Mouse (Mus musculus): ENCODE results near the gene Wnt3a. TPM values are rescaled to one million over a fixed set of nuclear protein-coding genes. Genes with fewer than 3 reads are reported as not detected.

The Wnt3a gene
- total and polyA plus RNA-seq, 3 experiments: not detected

- TF ChIP-seq ZKSCAN1 (IDR thresholded peaks at IDR 0.05; ENCODE audit: low read depth, low read length): no peak
- Histone ChIP-seq H3K36me3 (ENCODE audit: control insufficient read depth in 1 of 2, insufficient read depth in 2 of 2, low read length in 2 of 2) (no peaks in the 10 kb centered on the region), H3K27me3 (ENCODE audit: control insufficient read depth in 1 of 2, insufficient read depth in 2 of 2, low read length in 2 of 2) (peaks cover 11% of the 10 kb centered on the region in 2 experiments), H3K79me2 (ENCODE audit: control insufficient read depth, insufficient read depth, low read length, poor library complexity) (no peaks in the 10 kb centered on the region), H3K9ac (ENCODE audit: control insufficient read depth, low read depth, low read length, poor library complexity, severe bottlenecking) (no peak overlapping the region), H3K4me1 (ENCODE audit: control insufficient read depth in 1 of 2, insufficient read depth in 2 of 2, low read length in 2 of 2) (no peaks in the 10 kb centered on the region), H3K4me3 (ENCODE audit: control insufficient read depth in 1 of 2, insufficient read depth in 1 of 2, low read depth in 2 of 2, low read length in 2 of 2) (no peak overlapping the region), H3K27ac (ENCODE audit: control insufficient read depth, low read depth, low read length) (no peak overlapping the region), H3K9me3 (replicated peaks; ENCODE audit: insufficient read depth, low read length) (no peaks in the 10 kb centered on the region)
- DNase-seq (ENCODE audit: low read depth, low spot score): no peak
These were observed 32.4 kb upstream of the Wnt3a start for GRCm38 (mm10) chr11:59322988-59323387.

- Histone ChIP-seq H3K27ac (ENCODE audit: control insufficient read depth, low read depth, low read length) (no peak overlapping the region), H3K9ac (ENCODE audit: control insufficient read depth, low read depth, low read length, poor library complexity, severe bottlenecking) (no peak overlapping the region), H3K9me3 (replicated peaks; ENCODE audit: insufficient read depth, low read length) (no peaks in the 10 kb centered on the region), H3K4me3 (ENCODE audit: control insufficient read depth in 1 of 2, insufficient read depth in 1 of 2, low read depth in 2 of 2, low read length in 2 of 2) (no peak overlapping the region), H3K4me1 (ENCODE audit: control insufficient read depth in 1 of 2, insufficient read depth in 2 of 2, low read length in 2 of 2) (no peaks in the 10 kb centered on the region), H3K36me3 (ENCODE audit: control insufficient read depth in 1 of 2, insufficient read depth in 2 of 2, low read length in 2 of 2) (no peaks in the 10 kb centered on the region), H3K79me2 (ENCODE audit: control insufficient read depth, insufficient read depth, low read length, poor library complexity) (no peaks in the 10 kb centered on the region), H3K27me3 (ENCODE audit: control insufficient read depth in 1 of 2, insufficient read depth in 2 of 2, low read length in 2 of 2) (peaks cover 29 to 36% of the 10 kb centered on the region in 2 experiments)
- no peak for TF ChIP-seq NELFE (IDR thresholded peaks at IDR 0.05; ENCODE audit: low read depth, low read length)
- TF ChIP-seq POLR2A (IDR thresholded peaks at IDR 0.05; ENCODE audit: control insufficient read depth in 1 of 2, insufficient read depth in 1 of 2, low read depth in 1 of 2, low read length in 2 of 2, poor library complexity in 1 of 2): no peak
- no peak for TF ChIP-seq TBP (IDR thresholded peaks at IDR 0.05; ENCODE audit: low read depth, low read length)
- no peak for TF ChIP-seq HCFC1 (IDR thresholded peaks at IDR 0.05; ENCODE audit: low read depth, low read length)
- no peak for TF ChIP-seq ZMIZ1 (IDR thresholded peaks at IDR 0.05; ENCODE audit: low read depth, low read length)
- TF ChIP-seq MXI1 (IDR thresholded peaks at IDR 0.05; ENCODE audit: low read depth, low read length): no peak
- TF ChIP-seq USF1 (IDR thresholded peaks at IDR 0.05; ENCODE audit: low read depth, low read length): no peak
- TF ChIP-seq KAT2A (conservative IDR thresholded peaks at IDR 0.05; ENCODE audit: low read depth, low read length): no peak
- TF ChIP-seq ZC3H11A (IDR thresholded peaks at IDR 0.05; ENCODE audit: low read depth, low read length): no peak
- TF ChIP-seq E2F4 (IDR thresholded peaks at IDR 0.05; ENCODE audit: borderline replicate concordance, low read depth, low read length): no peak
- TF ChIP-seq EP300 (IDR thresholded peaks at IDR 0.05; ENCODE audit: low read depth in 1 of 2, low read length in 2 of 2): no peak
- TF ChIP-seq UBTF (IDR thresholded peaks at IDR 0.05; ENCODE audit: borderline replicate concordance, insufficient read depth, low read depth, low read length): no peak
- no peak for TF ChIP-seq MAZ (IDR thresholded peaks at IDR 0.05; ENCODE audit: low read depth, low read length)
- TF ChIP-seq MAFK (IDR thresholded peaks at IDR 0.05; ENCODE audit: borderline replicate concordance, low read depth, low read length): no peak
- TF ChIP-seq CHD2 (IDR thresholded peaks at IDR 0.05; ENCODE audit: low read length): no peak
- TF ChIP-seq SMC3 (IDR thresholded peaks at IDR 0.05; ENCODE audit: low read depth, low read length): no peak
- no peak for TF ChIP-seq ZKSCAN1 (IDR thresholded peaks at IDR 0.05; ENCODE audit: low read depth, low read length)
- TF ChIP-seq ZNF384 (IDR thresholded peaks at IDR 0.05; ENCODE audit: low read depth, low read length): no peak
- no peak for TF ChIP-seq MEF2A (IDR thresholded peaks at IDR 0.05; ENCODE audit: extremely low read depth, insufficient replicate concordance, low read depth, low read length, poor library complexity, severe bottlenecking)
- TF ChIP-seq MAX (IDR thresholded peaks at IDR 0.05; ENCODE audit: low read length): no peak
- DNase-seq (ENCODE audit: low read depth, low spot score): no peak
These were observed 26.0 kb upstream of the Wnt3a start for GRCm38 (mm10) chr11:59316517-59316916.

Measured in MEL (cell line).